Mouse (Mus musculus) ZHBTc4 (cell line): Measurements from ENCODE around the gene Zfp507.

Source experiments
- DNase-seq: peaks from one replicate; pipeline ENCODE4 v3.0.0-alpha.2; 2011; ENCODE audit warnings: low read depth, low spot score

The Zfp507 gene

DNA sequence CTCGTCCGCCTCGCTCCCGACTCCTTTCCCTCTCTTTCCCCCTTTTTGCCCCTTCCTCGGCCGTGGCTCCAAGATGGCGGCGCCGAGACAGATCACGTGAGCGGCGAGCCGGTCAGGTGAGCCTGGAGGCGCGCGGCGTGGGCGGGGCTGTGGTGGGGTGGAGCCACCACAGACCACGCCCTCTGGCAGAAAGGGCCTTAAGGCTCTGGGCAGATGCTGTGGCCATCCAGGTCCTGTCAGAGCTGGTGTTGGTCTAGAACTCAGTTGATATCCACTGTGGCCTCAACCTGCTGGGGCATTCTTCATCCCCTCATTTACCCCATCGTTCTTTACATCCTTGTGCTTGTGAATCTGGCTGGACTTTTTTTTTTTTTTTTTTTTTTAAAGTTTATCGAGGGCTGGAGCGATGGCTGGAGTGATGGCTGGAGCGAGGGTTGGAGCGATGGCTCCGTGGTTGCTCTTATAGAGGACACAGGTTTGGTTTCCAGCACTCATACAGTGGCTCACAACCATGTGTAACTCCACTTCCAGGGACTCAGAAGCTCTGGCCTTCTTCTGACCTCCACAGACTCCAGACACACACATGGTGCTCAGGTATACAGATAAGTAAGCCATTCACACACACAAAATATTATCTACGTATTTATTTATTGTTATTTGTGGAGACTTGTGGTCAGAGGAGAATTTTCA, at the start of gene Zfp507:
Gene Zfp507 (minus strand): TSS at position 98 of the 690 bp plus-strand sequence.
- DNase-seq = peak; percentile 96

DNA sequence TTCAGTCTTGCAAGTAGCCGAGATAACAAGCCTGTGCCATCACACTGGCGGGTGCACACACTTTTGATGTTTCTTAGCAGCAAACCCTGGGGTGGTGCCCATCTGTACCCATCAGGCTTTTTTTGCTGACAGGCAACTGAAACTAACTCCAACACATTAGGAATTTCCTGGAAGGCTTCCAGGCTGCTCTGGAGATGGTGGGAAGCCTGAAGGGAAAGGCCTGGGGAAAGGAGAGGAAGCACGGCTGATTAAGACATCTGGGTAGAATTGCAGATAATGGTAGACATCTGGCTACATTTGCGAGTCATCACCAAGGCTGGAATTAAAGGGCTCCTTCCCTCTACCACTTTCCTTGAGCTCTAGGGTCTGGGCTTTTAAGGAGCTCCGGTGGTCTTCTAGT, 47.6 kb upstream of the Zfp507 start:
- no peak for DNase-seq

DNA sequence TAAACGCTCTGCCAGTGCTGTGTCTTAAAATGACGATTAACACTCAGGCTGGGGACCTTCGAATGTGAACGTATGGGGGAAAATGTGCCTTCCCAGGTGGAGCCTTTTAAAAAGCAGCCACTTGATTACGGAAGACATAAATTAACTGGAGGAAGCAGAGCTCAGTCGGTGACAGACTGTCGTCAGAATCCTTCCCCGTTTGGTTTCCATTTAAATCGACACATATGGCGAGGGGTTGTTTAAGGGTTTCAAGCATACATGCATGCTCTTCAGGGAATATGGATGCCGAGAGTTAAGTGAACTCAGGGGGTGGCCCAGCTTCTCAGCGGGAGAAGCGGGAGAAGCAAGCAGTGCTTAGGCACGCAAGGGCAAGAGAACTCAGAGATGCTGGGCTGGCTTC, 45.7 kb upstream of the Zfp507 start:
- DNase-seq = no peak

DNA sequence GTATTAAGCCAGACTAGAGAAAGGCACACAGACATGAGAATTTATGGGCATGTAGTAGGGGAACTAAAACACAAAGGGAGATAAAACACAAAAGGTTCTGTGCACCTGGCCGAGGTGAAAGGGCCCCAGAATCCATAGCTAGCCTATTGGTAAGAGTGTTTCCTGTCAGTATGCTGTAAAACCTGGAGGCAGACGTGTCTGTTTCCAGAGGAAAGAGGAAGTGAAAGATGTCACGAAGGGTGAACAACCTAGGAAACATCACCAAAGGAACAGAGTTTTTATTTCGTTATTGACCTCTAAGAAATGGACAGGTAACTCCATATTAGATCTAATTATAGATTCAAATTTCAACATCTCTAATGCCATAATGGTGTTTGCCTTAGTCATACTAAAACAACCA, 37.7 kb upstream of the Zfp507 start:
- no peak for DNase-seq

DNA sequence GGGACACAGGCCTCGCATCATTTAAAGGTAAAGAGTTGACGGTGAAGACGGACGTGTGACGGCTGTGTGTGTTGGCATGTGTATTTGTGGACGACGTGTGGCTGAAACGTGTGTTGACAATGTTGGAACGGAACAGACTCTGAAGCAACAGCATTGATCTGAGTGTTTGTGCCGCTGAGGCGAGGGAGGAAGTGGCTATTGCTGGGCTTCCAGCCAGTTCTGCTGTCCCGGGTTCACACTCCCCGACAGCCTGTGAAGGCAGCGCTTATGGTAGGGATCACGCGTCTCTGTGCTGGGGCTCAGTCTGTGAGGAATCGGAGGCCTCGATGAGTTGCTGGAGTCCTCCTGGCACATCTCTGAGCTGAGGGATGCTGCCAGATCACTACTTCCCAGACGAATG, 34.0 kb upstream of the Zfp507 start:
- DNase-seq = no peak

DNA sequence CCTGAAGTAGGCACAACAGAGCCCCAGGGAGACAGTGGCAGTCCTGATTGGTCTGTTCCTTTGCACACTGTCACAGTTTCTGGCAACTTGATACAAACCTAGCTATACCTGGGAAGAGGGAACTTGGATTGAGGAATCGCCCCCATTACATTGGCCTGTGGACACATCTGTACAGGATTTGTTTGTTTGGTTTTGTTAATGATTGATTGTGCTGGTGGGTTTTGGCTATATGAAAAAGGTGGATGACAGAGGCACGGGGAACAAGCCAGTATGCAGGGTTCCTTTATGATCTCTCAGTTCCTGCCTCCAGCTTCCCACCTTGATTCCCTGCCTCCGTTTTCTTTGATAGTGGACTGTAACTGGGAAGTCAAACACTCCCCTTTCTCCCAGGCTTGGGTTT, 33.6 kb upstream of the Zfp507 start:
- no peak for DNase-seq

DNA sequence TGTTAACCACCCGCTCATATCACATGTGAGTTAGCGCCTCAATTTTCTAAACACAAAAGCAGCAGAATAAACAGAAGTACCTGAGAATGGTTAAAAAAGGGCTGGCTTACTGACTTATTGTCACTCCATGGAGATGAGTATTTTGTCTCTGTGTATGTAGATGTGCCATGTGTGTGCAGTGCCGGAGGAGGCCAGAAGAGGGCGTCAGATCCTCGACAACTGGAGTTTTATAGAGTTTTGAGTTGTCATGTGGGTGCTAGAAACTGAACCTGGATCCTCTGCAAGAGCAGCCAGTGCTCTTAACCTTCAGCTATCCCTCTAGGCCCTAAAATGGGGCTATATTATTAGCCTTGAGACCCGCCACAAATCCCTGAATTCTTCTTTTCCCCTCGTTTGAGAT, 27.3 kb upstream of the Zfp507 start:
- peak; percentile 35 for DNase-seq

DNA sequence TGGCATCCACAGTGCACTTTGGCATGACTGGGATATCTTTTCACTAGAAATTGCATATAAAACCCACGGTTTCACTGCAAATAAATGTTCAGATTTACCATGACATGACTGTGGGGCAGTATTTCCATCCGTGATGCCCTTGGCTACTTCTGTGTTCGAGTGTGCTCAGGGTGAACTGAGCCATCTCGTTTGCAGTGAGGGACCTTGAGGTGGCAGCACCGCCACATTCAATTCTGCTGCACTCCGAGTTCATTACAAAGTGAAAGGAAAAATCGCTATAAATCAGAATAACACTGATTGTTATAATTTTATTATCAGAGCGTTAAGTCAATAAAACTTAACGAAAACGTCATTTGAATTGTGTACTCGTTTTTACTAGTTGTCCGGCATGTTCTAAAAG, 21.1 kb upstream of the Zfp507 start:
- no peak for DNase-seq

DNA sequence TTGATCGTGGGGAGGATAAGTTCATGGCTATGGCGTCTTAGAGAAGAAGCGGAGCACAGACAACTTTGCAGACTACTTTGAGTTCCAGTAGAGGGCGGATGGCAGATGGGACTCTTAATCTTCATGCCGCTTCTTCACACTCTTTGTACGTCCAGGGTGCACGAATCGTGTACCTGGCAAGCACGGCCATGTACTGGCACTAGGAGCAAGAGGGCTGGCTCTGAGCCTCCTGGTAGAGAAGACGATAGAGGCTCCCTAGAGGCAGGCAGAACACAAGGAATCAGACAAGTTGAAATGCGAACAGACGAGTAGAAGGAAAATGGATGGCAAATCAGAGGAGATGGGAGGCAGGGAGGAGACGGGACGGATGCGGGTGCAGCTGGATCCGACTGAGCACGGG, 19.5 kb upstream of the Zfp507 start:
- DNase-seq = no peak

DNA sequence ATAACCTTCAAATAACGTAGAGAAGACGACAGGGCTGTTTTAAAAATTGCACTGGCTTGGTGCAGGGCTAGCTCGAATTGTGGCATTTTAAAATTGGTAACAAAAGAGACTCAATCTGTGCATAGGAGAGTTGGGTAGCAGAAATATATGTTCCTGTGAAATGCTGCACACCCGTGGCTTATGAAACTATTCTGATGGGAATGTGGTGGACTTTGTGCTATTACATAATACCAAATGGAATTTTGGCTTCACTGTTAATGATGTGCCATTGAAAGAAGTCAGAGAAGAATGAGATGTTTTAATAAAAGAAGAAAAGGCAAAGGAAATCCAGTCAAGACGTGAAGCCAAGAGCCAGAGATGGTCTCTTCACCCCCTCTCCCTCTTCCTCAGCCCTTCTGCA, 18.6 kb upstream of the Zfp507 start:
- no peak for DNase-seq

DNA sequence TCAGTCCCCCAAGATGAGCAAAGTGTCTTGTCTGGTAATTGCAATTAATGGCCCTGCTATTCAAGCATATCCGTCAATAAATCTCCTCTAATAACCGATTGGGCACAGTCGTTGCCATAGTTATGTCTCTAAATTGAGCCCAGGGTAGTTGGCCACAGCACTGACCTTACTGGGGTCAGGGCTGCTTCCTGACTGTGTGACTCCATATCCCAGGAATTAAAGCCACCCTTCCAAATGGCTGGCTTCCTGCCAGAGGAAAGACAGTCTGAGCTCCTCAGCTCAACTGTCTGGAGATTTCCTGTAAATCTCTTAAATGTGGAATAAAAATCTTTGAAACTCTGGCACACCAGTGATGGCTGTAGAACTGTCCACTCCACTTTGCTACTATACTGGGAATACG, 16.7 kb upstream of the Zfp507 start:
- no peak for DNase-seq

DNA sequence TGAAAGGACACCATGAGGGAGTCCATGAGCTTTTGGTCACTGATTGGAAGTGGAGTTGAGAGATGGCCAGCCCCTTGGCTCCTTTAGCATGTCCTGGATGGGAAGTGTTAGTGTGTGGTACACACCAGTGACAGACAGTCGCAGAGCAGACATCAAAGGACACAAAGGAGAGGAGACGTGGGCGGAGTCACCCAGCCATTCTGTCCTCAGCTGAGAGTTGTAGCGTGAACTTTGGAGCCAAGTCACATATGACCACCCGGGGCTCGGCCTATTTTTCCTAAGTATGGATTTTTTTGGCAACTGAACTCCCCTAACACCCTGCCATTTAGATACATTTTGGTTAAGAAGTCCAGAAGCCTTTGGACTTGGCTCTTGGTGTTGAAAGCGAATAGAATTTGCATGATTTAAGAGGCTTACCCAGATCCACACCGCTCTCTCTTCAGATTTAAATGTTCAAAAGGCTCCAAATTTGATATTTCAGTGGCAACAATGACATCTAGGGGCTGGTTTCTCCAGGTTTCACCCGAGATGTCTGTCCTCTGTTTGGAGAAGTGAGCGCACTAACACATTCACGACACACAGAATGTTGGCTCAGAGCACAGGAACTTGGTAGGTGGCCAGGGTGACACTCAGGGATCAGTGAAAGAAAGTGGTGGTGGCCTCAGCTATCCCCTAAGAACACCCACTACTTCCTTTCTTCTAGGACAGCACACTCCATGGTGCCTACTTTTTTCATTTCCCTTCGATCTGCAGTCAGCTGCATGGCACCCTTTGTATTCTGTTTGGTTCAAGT, 12.2 kb upstream of the Zfp507 start:
- DNase-seq = no peak

DNA sequence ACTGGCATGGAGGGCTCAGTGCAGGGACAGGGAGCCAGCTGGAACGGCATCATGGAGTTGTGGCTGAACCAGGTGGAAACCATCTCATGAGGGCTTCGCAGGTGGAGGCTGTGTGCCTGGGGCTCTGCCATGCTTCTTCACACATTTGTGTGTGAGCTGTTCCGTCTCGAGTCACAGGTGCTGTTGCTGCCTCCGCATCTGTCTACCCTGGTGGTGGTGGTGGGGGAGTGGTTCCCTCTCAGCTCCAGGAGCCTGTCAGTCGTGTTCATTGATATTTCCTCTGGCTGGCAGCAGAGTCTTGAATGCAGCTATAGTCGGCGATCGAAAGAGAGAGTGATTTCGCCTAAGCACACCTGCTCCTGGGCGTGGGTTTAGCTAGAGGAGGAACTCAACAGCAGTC, 10.5 kb upstream of the Zfp507 start:
- DNase-seq = no peak

DNA sequence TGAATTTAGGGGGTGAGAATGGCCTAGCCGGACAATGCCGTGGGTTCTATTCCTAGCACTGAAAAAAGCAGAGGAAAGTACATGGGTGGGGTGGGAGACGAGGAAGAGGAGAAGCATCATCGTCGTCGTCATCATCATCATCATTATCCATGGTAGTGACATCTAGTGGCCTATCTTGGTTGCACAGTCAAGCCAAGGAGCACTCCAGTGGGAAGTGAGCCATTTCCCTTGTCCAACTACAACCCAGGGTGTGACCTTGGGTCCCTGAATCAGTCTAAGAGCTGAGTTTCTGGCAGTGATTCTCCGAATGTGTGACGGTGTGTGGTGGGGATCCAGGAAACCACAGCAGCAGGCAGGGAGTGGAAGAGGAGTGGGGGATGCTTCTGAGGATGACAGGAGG, 7.9 kb upstream of the Zfp507 start:
- DNase-seq = peak; percentile 61

DNA sequence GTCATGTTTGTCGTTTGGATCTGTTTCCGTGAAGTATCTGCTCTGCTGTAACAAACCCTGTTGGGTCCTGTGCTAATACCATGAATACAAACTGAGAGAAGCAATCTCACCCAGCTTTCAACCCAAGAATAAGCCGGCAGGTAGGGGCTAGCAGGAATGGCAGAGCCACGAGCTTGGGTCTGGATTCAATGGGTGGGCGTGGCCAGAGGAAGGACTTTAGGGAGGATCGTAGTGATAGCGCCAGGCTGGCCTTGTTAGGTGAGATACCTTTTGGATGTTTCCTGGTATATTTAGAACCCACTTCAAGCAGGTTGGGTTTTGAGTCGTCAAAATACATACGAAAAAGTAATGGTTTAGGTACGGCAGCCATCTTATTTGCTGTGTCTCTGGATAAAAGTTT, 1.4 kb upstream of the Zfp507 start:
- DNase-seq = peak; percentile 69

DNA sequence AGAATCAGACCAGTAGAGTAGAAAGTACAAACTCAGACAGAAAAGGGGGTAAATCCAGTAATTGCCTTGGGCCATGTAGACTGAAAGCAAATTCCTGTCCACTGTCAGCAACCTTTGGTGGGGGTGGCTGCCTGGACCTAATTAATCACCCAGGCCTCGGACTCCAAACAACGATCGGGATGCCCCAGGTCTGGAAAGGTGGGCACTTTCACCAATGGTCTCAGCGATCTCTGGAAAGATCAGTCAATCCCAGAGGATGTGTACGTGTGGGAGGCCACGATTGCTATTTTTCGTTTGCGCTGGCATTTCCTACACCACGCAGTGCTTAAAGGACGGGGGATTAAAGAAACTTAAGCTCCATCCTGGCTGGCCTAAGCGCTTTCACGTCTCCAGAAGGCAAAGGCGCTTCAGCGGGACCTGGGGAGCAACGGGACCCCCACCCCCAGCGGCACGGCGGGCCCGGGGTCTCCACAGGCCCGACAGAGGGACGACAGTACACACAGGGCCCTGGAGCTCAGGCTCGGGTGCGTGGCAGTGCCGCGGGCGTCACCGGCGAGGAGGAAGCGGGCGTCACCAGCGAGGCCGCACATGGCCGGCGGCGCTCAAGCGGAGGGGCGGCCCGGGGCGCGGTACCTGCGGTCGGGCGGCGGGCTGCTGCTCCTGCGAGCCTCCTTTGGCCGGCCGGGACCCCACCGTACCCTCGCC, 450 bp downstream of the Zfp507 start:
- no peak for DNase-seq

DNA sequence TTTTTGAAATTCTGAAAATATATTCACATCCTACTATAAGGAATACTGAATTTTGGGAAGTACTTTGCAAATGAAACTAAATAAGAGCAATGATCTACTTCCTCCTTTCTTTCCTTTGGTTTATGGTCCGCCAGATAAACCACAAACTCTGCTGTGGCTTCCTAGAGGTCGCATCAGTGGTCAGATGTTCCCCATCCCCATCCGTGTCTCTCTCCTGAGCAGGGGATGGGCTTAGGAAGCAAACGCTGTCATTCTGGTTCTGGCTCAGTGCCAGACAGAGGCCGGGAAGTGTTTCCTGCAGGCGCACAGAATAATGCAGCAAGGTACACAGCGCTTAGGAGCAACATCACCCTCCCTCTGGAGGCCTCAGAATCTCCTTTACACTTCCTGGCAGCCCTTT, 6.7 kb downstream of the Zfp507 start:
- DNase-seq = peak; percentile 32

DNA sequence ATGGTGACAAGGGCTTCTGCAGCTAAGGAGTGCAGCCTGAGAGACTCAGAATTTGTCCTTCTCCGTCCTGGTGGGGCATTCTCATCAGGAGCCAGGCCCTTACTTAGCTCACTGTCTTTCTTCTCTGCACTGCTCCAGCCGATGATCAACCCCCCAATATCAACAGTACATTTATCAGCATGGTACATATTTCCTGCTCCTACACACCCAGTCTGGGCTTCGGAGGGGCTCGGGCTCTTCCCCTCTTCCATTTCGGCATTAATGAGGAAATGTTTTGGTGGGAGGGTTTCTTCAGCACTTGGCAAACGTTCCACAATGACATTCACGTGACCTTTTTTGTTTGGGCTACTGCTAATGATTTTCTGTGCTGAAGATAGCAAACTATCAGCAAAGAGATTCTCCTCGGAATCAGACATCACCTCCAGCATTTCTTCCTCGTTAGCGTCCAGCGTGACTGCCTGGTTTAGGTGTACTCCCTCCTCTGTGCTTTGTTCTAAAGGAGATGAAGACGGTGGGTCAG, 8.6 kb downstream of the Zfp507 start:
- no peak for DNase-seq

DNA sequence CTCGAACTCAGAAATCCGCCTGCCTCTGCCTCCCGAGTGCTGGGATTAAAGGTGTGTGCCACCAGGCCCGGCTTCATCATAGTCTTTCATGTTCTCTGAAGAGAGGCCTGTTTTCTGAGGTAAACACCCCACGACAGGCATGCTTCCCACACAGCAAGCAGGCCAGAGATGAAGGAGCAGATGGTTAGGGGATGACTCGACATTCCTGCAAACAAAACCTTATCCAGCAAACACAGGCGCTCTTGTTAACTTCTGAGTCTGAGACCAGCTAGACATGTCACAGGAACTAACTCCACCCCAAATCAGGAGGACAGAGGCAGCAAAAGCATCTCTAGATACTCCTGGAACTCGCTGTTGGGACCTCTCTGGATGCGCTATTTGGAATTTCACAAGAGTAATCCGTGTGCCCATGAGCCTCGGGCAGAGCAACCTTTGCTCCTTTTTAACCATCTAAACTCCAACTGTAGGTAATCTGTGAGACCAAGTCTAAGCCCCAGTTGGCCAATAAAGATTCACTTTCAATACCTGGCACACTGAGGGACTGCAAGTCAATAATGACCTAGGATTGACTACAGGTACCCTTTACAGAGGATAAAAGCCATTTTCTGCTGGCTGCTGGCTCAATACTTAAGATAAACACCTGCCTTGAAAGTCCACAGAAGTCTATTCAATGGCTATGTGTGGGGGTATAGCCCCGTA, 10.5 kb downstream of the Zfp507 start:
- DNase-seq = no peak

DNA sequence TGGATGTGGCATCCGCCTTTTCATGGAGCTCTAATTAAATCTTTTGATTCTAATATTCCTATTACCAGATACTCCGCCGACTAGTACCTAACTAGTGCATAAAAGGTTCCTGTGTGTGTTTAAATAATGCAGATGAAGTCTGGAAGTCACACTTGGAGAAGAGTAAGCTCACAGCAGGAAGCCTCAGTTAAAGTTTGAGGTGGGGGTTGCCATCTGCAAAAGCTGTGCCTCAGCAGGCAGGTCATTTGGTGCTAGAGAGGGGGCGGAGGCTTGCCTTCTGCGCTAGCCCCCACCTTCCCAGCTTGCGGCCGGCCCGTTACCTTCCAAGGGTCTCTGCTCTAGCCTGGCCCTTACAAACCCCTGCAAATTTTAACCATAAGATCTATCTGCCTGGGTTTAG, 11.9 kb downstream of the Zfp507 start:
- DNase-seq = peak; percentile 25

DNA sequence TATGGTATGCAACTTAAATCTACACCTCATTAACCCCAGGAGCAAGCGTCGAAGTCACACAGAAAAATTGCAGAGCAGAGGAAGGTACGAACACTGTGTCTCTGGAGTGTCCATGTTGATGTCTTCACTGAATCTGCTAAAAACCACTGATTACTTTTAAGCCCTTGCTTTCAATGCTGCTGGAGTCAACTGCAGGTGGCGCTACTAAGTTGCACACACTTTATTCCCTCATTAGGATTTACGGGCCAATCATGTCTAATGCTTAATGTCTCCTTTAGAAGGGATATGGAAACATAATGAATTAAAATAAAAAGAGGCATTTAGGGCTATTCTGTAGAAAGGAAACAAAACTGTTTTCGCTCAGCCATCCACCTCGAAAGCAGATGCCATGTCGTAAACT, 12.6 kb downstream of the Zfp507 start:
- DNase-seq = peak; percentile 33

DNA sequence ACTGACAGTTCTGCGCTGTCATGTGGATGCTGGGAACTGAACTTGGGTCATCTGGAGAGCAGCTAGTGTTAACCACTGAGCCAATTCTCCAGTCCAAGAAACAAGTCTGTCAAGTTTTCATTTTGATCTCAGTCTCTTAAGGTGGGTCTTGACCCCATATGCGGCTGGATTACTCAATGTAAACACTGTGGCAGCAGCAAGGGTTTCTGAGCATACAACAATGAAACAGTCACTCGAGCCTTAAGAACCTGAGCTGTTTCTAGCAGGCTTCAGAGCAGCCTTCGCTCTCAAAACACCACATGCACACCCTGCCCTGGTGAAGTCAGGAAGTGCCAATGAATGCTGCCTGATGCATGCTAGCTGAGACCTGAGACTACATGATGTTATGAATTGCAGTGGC, 17.2 kb downstream of the Zfp507 start:
- no peak for DNase-seq
